Mouse (Mus musculus) B cell, adult 67 days (primary cell): Measurements from ENCODE around the gene Ms4a6d. TPM values are rescaled to one million over a fixed set of nuclear protein-coding genes. Genes with fewer than 3 reads are reported as not detected.

Experiments
- total RNA-seq, 2 experiments: library from RNA; stranded (reverse); gene quantifications; 4 replicates each; pipeline ENCODE4 v1.2.4; 2023

Gene Ms4a6d
- 1 to 10 TPM; 3.4 to 3.8 TPM for total RNA-seq

GRCm38 (mm10) chr19:11604603-11605002 is at the start of gene Ms4a6d:
TSS of gene Ms4a6d (minus strand) at chr19:11604849.

GRCm38 (mm10) chr19:11640732-11641131 is 36.1 kb upstream of the Ms4a6d start, which contains the start of gene Ms4a3:
TSS of gene Ms4a3 (minus strand) at chr19:11640851.

GRCm38 (mm10) chr19:11623551-11623950 is 18.9 kb upstream of the Ms4a6d start, which contains the start of gene Ms4a2:
TSS of gene Ms4a2 (minus strand) at chr19:11623719.

Other genes with a start within 250 kb of the Ms4a6d start
- gene Ms4a4a, start 229.3 kb downstream of the Ms4a6d start, total RNA-seq: 1 to 10 TPM in 1 of 2 experiments, not detected in 1; 2.4 TPM
- 100 to 1,000 TPM; 169 to 245 TPM for gene Ms4a4c, start 200.1 kb downstream of the Ms4a6d start, total RNA-seq
- gene Ms4a4b, start 161.3 kb downstream of the Ms4a6d start, total RNA-seq: 10 to 100 TPM; 28.9 to 36.1 TPM
- 10 to 100 TPM; 17.6 to 24.1 TPM for gene Ms4a6c, start 135.5 kb downstream of the Ms4a6d start, total RNA-seq
- 100 to 1,000 TPM; 170 to 202 TPM for gene Gm8369, start 118.9 kb downstream of the Ms4a6d start, total RNA-seq
- 10 to 100 TPM; 87.9 to 94.8 TPM for gene Ms4a6b, start 88.3 kb downstream of the Ms4a6d start, total RNA-seq
- gene Ms4a4d, start 68.0 kb downstream of the Ms4a6d start, total RNA-seq: not detected
- gene Ms4a2, start 18.9 kb upstream of the Ms4a6d start, total RNA-seq: not detected
- not detected for gene Ms4a3, start 36.0 kb upstream of the Ms4a6d start, total RNA-seq
- 1 to 10 TPM in 1 of 2 experiments, not detected in 1; 1.5 TPM for gene Oosp2, start 55.7 kb upstream of the Ms4a6d start, total RNA-seq
- gene Oosp1, start 86.3 kb upstream of the Ms4a6d start, total RNA-seq: 1 to 10 TPM in 1 of 2 experiments, under 1 TPM in 1; 0.93 to 1.2 TPM
- not detected for gene Oosp3, start 92.2 kb upstream of the Ms4a6d start, total RNA-seq
- gene Gif, start 142.7 kb upstream of the Ms4a6d start, total RNA-seq: not detected
- 10 to 100 TPM; 28.3 to 28.4 TPM for gene Mrpl16, start 165.5 kb upstream of the Ms4a6d start, total RNA-seq
- gene Stx3, start 214.6 kb upstream of the Ms4a6d start, total RNA-seq: 1 to 10 TPM; 1.0 TPM
- gene Olfr1417, start 234.4 kb upstream of the Ms4a6d start, total RNA-seq: not detected